8 mouse cellular contexts compared by ENCODE assay signal in genomic region chr9:62344545-62344944, GRCm38 (mm10). TPM values are rescaled to one million over a fixed set of nuclear protein-coding genes. Genes with fewer than 3 reads are reported as not detected.
DNase-seq lines count a peak whose midpoint lies in the region; ATAC-seq and TF ChIP-seq lines count a peak whose summit lies in the region.

No protein-coding gene starts in this region.

- peaks cover 49% of the 10 kb centered on the region for H3K4me1 ChIP-seq in G1E (ENCODE audit: insufficient read depth, low read depth, low read length)
- peaks cover 25% of the 10 kb centered on the region for H3K4me1 ChIP-seq in brown adipose tissue, adult 24 weeks (ENCODE audit: control insufficient read depth, insufficient read depth, insufficient read length, low read length)
- H3K4me1 ChIP-seq in forebrain, embryonic 15.5 days = peaks cover 48% of the 10 kb centered on the region
- H3K4me1 ChIP-seq in hindbrain, embryonic 10.5 days (replicated peaks) = peaks cover 60% of the 10 kb centered on the region
- H3K4me1 ChIP-seq in megakaryocyte, embryonic 14.5 days = peaks cover 46% of the 10 kb centered on the region

- peak overlapping the region; percentile 60 for H3K4me2 ChIP-seq in forebrain, embryonic 15.5 days (replicated peaks)

- H3K9ac ChIP-seq in forebrain, embryonic 15.5 days (replicated peaks) = peak overlapping the region; percentile 99

- peaks cover 46% of the 10 kb centered on the region for H3K36me3 ChIP-seq in G1E (replicated peaks)
- H3K36me3 ChIP-seq in forebrain, embryonic 15.5 days = no peaks in the 10 kb centered on the region
- H3K36me3 ChIP-seq in hindbrain, embryonic 10.5 days = peaks cover 13% of the 10 kb centered on the region
- H3K36me3 ChIP-seq in megakaryocyte, embryonic 14.5 days (replicated peaks; ENCODE audit: low read length) = peaks cover 37% of the 10 kb centered on the region

- DNase-seq in G1E (ENCODE audit: low spot score) = peak; percentile 81
- DNase-seq in hindbrain, embryonic 10.5 days (ENCODE audit: low spot score) = peak; percentile 53
- DNase-seq in layer of hippocampus, postnatal 14 days (ENCODE audit: low spot score in 2 of 2) = peak; percentile 62 to 64
- peak; percentile 70 for DNase-seq in right cerebral cortex, postnatal 25 days
- no peak for DNase-seq in frontal cortex, postnatal 14 days (ENCODE audit: low spot score in 2 of 2)

- no peaks in the 10 kb centered on the region for H3K9me3 ChIP-seq in G1E (replicated peaks)
- no peaks in the 10 kb centered on the region for H3K9me3 ChIP-seq in forebrain, embryonic 15.5 days
- H3K9me3 ChIP-seq in hindbrain, embryonic 10.5 days = no peaks in the 10 kb centered on the region
- no peaks in the 10 kb centered on the region for H3K9me3 ChIP-seq in megakaryocyte, embryonic 14.5 days

- H3K4me3 ChIP-seq in G1E (ENCODE audit: low read depth, low read length) = peak overlapping the region; percentile 92
- H3K4me3 ChIP-seq in brown adipose tissue, adult 24 weeks (ENCODE audit: insufficient read depth, low read depth, low read length) = peak overlapping the region; percentile 93
- peak overlapping the region; percentile 87 for H3K4me3 ChIP-seq in forebrain, embryonic 15.5 days
- H3K4me3 ChIP-seq in hindbrain, embryonic 10.5 days = peak overlapping the region; percentile 73
- H3K4me3 ChIP-seq in megakaryocyte, embryonic 14.5 days (replicated peaks) = peak overlapping the region; percentile 99

- peak overlapping the region; percentile 99 for H3K27ac ChIP-seq in brown adipose tissue, adult 24 weeks (replicated peaks; ENCODE audit: low read depth, low read length)
- H3K27ac ChIP-seq in forebrain, embryonic 15.5 days (replicated peaks) = peak overlapping the region; percentile 100
- H3K27ac ChIP-seq in hindbrain, embryonic 10.5 days = peak overlapping the region; percentile 99

- ATAC-seq in G1E (ENCODE audit: extremely low read depth, insufficient number of reproducible peaks, low FRiP score, poor library complexity, severe bottlenecking) = peak; percentile 40
- ATAC-seq in forebrain, embryonic 15.5 days (replicated peaks) = no peak

- whole genome bisulfite sequencing in forebrain, embryonic 15.5 days = under 1% methylated on average over 25 of the region's 26 CpGs
- WGBS in hindbrain, embryonic 10.5 days = under 1% methylated on average over 26 of the region's 26 CpGs

- no peak for TF ChIP-seq CTCF in G1E (IDR thresholded peaks at IDR 0.05; ENCODE audit: low read depth, low read length)

- no peaks in the 10 kb centered on the region for H3K27me3 ChIP-seq in G1E (ENCODE audit: insufficient read depth, low read length)
- H3K27me3 ChIP-seq in forebrain, embryonic 15.5 days = no peaks in the 10 kb centered on the region
- no peaks in the 10 kb centered on the region for H3K27me3 ChIP-seq in hindbrain, embryonic 10.5 days (ENCODE audit: insufficient read depth, poor library complexity, severe bottlenecking)
- no peaks in the 10 kb centered on the region for H3K27me3 ChIP-seq in megakaryocyte, embryonic 14.5 days (replicated peaks)

RNA-seq across cellular contexts. Expression of gene Anp32a, which starts 3.5 kb away (rescaled TPM):
- total RNA-seq in G1E (2014; fragmentation: Nextera tagmentation) (565 and 646 TPM in 2 replicates), G1E (2017) (481 and 765 TPM in 2 replicates)
- 246 and 734 TPM in 2 replicates for polyA plus RNA-seq in G1E (2012)
- polyA plus RNA-seq in brown adipose tissue, adult 24 weeks (2012; ENCODE audit: insufficient read depth, insufficient read length, missing spikeins) = 578 and 694 TPM in 2 replicates
- 168 and 174 TPM in 2 replicates for polyA plus RNA-seq in forebrain, embryonic 15.5 days (2015; fragmentation: Nextera tagmentation; extraction: Ambion mirVana)
- polyA plus RNA-seq in hindbrain, embryonic 10.5 days (2016; fragmentation: Nextera tagmentation; extraction: Ambion mirVana) = 211 and 251 TPM in 2 replicates
- 100 to 1,000 TPM; 241 to 247 TPM for total RNA-seq in layer of hippocampus, postnatal 14 days (2021)
- 15.3 and 263 TPM in 2 replicates for polyA plus RNA-seq in megakaryocyte, embryonic 14.5 days (2012; ENCODE audit: insufficient read depth, low replicate concordance)

Comparison
In these comparisons a context has a peak if more than half of its experiments do, and no peak if none do; other contexts are left out.
1. DNase-seq: peak in G1E (single experiment), hindbrain, embryonic 10.5 days (single experiment), layer of hippocampus, postnatal 14 days (2 of 2) and right cerebral cortex, postnatal 25 days (single experiment); none in frontal cortex, postnatal 14 days (0 of 2).
2. Peak in every context shown above with its lines, with median percentiles within 50 percentile points of each other: H3K4me3 ChIP-seq and H3K27ac ChIP-seq.